Mouse (Mus musculus) limb, embryonic 11.5 days (tissue): ENCODE measurements around the gene Akr1c18. TPM values are rescaled to one million over a fixed set of nuclear protein-coding genes. Genes with fewer than 3 reads are reported as not detected.
A peak's percentile ranks its signal among the peaks of the same experiment; 100 is the strongest.
"Not testable (repeated sequence)": the region's sequence is repeated elsewhere in the genome, so short reads cannot be mapped to it uniquely, and the experiment has no call there.

Experiments
- ATAC-seq: fragments of 200-750 bp; cut with Nextera tagmentation; 2 replicates; pipeline ENCODE4 v1.8.0; 2017; ENCODE audit warnings: low read depth; ENCODE audit not compliant: insufficient number of reproducible peaks, low FRiP score, low TSS enrichment
- DNase-seq: peaks from one replicate; pipeline ENCODE4 v3.0.0-alpha.2; 2015; ENCODE audit warnings: low spot score
- H3K27ac ChIP-seq: fragments of 300-500 bp; sonication (generic); replicated peaks from 2 replicates; pipeline ENCODE4 v1.5.1; 2014; ENCODE audit warnings: low read depth, mild to moderate bottlenecking, low read length
- H3K27me3 ChIP-seq: fragments of 300-500 bp; sonication (generic); 2 replicates; pipeline ENCODE4 v1.6.1; 2014; ENCODE audit warnings: mild to moderate bottlenecking, low read length, mixed read lengths; ENCODE audit not compliant: control insufficient read depth, insufficient read depth
- H3K36me3 ChIP-seq: fragments of 300-500 bp; sonication (generic); 2 replicates; pipeline ENCODE4 v1.6.1; 2014; ENCODE audit warnings: mild to moderate bottlenecking, low read length, moderate library complexity, mixed read lengths; ENCODE audit not compliant: control insufficient read depth, insufficient read depth
- H3K4me1 ChIP-seq: fragments of 300-500 bp; sonication (generic); 2 replicates; pipeline ENCODE4 v1.6.1; 2014; ENCODE audit warnings: low read length, mixed read lengths; ENCODE audit not compliant: control insufficient read depth, insufficient read depth
- H3K4me2 ChIP-seq: fragments of 300-500 bp; sonication (generic); 2 replicates; pipeline ENCODE4 v1.6.1; 2014; ENCODE audit warnings: low read depth, mild to moderate bottlenecking, moderate library complexity; ENCODE audit not compliant: severe bottlenecking
- H3K4me3 ChIP-seq: fragments of 300-500 bp; sonication (generic); 2 replicates; pipeline ENCODE4 v1.5.1; 2014; ENCODE audit warnings: low read depth, low read length
- H3K9ac ChIP-seq: fragments of 300-500 bp; sonication (generic); 2 replicates; pipeline ENCODE4 v1.6.1; 2014; ENCODE audit warnings: mild to moderate bottlenecking, low read length
- H3K9me3 ChIP-seq: fragments of 300-500 bp; sonication (generic); 2 replicates; pipeline ENCODE4 v1.6.1; 2016; ENCODE audit warnings: low read length; ENCODE audit not compliant: control insufficient read depth
- WGBS: fragments of 180-500 bp; shearing (Covaris S2); extraction: QIAGEN DNeasy Blood & Tissue Kit; methylation state at CpG from one replicate; pipeline ENCODE4 v1.1.7; 2014; 5-methylcytosine and 5-hydroxymethylcytosine counted together
- polyA plus RNA-seq: library from polyadenylated mRNA; unstranded; fragments of >200 nt; fragmentation: Nextera tagmentation; extraction: Ambion mirVana; gene quantifications from 2 replicates; pipeline ENCODE4 v1.2.1, GENCODE M21; 2014

Akr1c18 gene
- polyA plus RNA-seq, 1 experiment from 2014 or later, result not detected

- ATAC-seq (no peak), DNase-seq (no peak)
- no peaks in the 10 kb centered on the region for H3K27me3 ChIP-seq
- H3K9me3 ChIP-seq, result no peaks in the 10 kb centered on the region
- H3K4me2 ChIP-seq, result no peak overlapping the region
- WGBS, result 76% methylated on average over 2 of the region's 2 CpGs
- H3K4me1 ChIP-seq, result no peaks in the 10 kb centered on the region
- H3K36me3 ChIP-seq, result no peaks in the 10 kb centered on the region
- H3K4me3 ChIP-seq, result no peak overlapping the region
- H3K27ac ChIP-seq, result no peak overlapping the region
- no peak overlapping the region for H3K9ac ChIP-seq
These were observed 4.8 kb upstream of the Akr1c18 start for GRCm38 (mm10) chr13:4155286-4155685.

GRCm38 (mm10) chr13:4153593-4153992 is 3.1 kb upstream of the Akr1c18 start:
- WGBS, result 70% methylated on average over 3 of the region's 3 CpGs

GRCm38 (mm10) chr13:4152908-4153307 is 2.5 kb upstream of the Akr1c18 start:
- Histone ChIP-seq H3K9me3 (no peaks in the 10 kb centered on the region), H3K27ac (no peak overlapping the region), H3K4me1 (no peaks in the 10 kb centered on the region), H3K27me3 (no peaks in the 10 kb centered on the region), H3K36me3 (no peaks in the 10 kb centered on the region), H3K4me3 (no peak overlapping the region), H3K4me2 (no peak overlapping the region), H3K9ac (no peak overlapping the region)
- ATAC-seq (no peak), DNase-seq (no peak)
- 67% methylated on average over 2 of the region's 2 CpGs for WGBS

More at GRCm38 (mm10) chr13:4153593-4153992, 3.1 kb upstream of the Akr1c18 start:
- H3K27me3 ChIP-seq, result no peaks in the 10 kb centered on the region
- H3K4me2 ChIP-seq, result no peak overlapping the region
- H3K9ac ChIP-seq, result no peak overlapping the region
- H3K9me3 ChIP-seq, result no peaks in the 10 kb centered on the region
- no peaks in the 10 kb centered on the region for H3K4me1 ChIP-seq
- no peak for DNase-seq
- H3K27ac ChIP-seq, result no peak overlapping the region
- H3K36me3 ChIP-seq, result no peaks in the 10 kb centered on the region
- no peak for ATAC-seq
- H3K4me3 ChIP-seq, result no peak overlapping the region

GRCm38 (mm10) chr13:4144261-4144660 is 6.2 kb downstream of the Akr1c18 start:
- no peak overlapping the region for H3K4me2 ChIP-seq
- no peak overlapping the region for H3K27ac ChIP-seq
- WGBS, result 76% methylated on average over 1 of the region's 1 CpGs
- no peaks in the 10 kb centered on the region for H3K9me3 ChIP-seq
- H3K36me3 ChIP-seq, result no peaks in the 10 kb centered on the region
- no peaks in the 10 kb centered on the region for H3K27me3 ChIP-seq
- ATAC-seq, result no peak
- H3K4me1 ChIP-seq, result no peaks in the 10 kb centered on the region
- DNase-seq, result no peak
- H3K9ac ChIP-seq, result no peak overlapping the region
- H3K4me3 ChIP-seq, result no peak overlapping the region

- Histone ChIP-seq H3K4me1 (no peaks in the 10 kb centered on the region), H3K36me3 (no peaks in the 10 kb centered on the region), H3K4me3 (no peak overlapping the region), H3K27me3 (no peaks in the 10 kb centered on the region), H3K27ac (no peak overlapping the region), H3K4me2 (no peak overlapping the region), H3K9me3 (no peaks in the 10 kb centered on the region), H3K9ac (no peak overlapping the region)
- no peak for DNase-seq
- no peak for ATAC-seq
- WGBS, result 42% methylated on average over 2 of the region's 2 CpGs
These were observed 17.4 kb downstream of the Akr1c18 start for GRCm38 (mm10) chr13:4133070-4133469.

- Histone ChIP-seq H3K27me3 (no peaks in the 10 kb centered on the region), H3K27ac (no peak overlapping the region), H3K4me1 (no peaks in the 10 kb centered on the region), H3K9me3 (no peaks in the 10 kb centered on the region), H3K4me2 (no peak overlapping the region), H3K4me3 (no peak overlapping the region), H3K9ac (no peak overlapping the region), H3K36me3 (no peaks in the 10 kb centered on the region)
- no peak for ATAC-seq
- no peak for DNase-seq
- WGBS, result 69% methylated on average over 3 of the region's 3 CpGs
These were observed 18.7 kb downstream of the Akr1c18 start for GRCm38 (mm10) chr13:4131721-4132120.

GRCm38 (mm10) chr13:4131317-4131716 is 19.1 kb downstream of the Akr1c18 start:
- Histone ChIP-seq H3K27me3 (no peaks in the 10 kb centered on the region), H3K4me1 (no peaks in the 10 kb centered on the region), H3K27ac (no peak overlapping the region), H3K9me3 (no peaks in the 10 kb centered on the region), H3K9ac (no peak overlapping the region), H3K36me3 (no peaks in the 10 kb centered on the region), H3K4me2 (no peak overlapping the region), H3K4me3 (no peak overlapping the region)
- WGBS, result 81% methylated on average over 1 of the region's 1 CpGs
- no peak for DNase-seq
- ATAC-seq, result no peak

- Histone ChIP-seq H3K4me1 (no peaks in the 10 kb centered on the region), H3K4me2 (no peak overlapping the region), H3K9me3 (no peaks in the 10 kb centered on the region), H3K36me3 (no peaks in the 10 kb centered on the region), H3K27me3 (no peaks in the 10 kb centered on the region), H3K27ac (no peak overlapping the region), H3K9ac (no peak overlapping the region), H3K4me3 (no peak overlapping the region)
- DNase-seq, result peak; percentile 28
- ATAC-seq, result no peak
- WGBS, result 39% methylated on average over 5 of the region's 5 CpGs
These were observed 21.4 kb downstream of the Akr1c18 start for GRCm38 (mm10) chr13:4129100-4129499.

GRCm38 (mm10) chr13:4125846-4126245 is 24.6 kb downstream of the Akr1c18 start:
- H3K36me3 ChIP-seq, H3K9me3 ChIP-seq, H3K9ac ChIP-seq, ATAC-seq, H3K4me2 ChIP-seq, H3K27ac ChIP-seq, H3K4me1 ChIP-seq, H3K27me3 ChIP-seq, H3K4me3 ChIP-seq, DNase-seq: not testable (repeated sequence)
- 84% methylated on average over 1 of the region's 1 CpGs for whole genome bisulfite sequencing
